Mouse (Mus musculus) lung, postnatal 0 days (tissue): Measurements from ENCODE around the gene Hsd11b2.

Experiments used
- CTCF ChIP-seq: IDR thresholded peaks from 2 replicates; pipeline ENCODE4 v1.5.1; 2016; ENCODE audit warnings: antibody characterized with exemption, mild to moderate bottlenecking
- EP300 ChIP-seq: IDR thresholded peaks from 2 replicates; pipeline ENCODE4 v1.6.1; 2016; ENCODE audit warnings: antibody characterized with exemption, mild to moderate bottlenecking, control low read depth

GRCm38 (mm10) chr8:105508758-105509157 lies 9.8 kb upstream of the Hsd11b2 start:
- TF ChIP-seq CTCF (no peak), EP300 (no peak)
